Mouse (Mus musculus) testis, adult 2 months (tissue): Measurements from ENCODE around the gene Pdhx.

Experiments
- CTCF ChIP-seq: fragments of 200-500 bp; IDR thresholded peaks from 2 replicates; pipeline ENCODE4 v1.5.1; 2012; ENCODE audit warnings: low read depth, mild to moderate bottlenecking, inconsistent platforms, low read length, moderate library complexity; ENCODE audit not compliant: control insufficient read depth, insufficient read depth, insufficient replicate concordance
- POLR2A ChIP-seq: fragments of 200-500 bp; IDR thresholded peaks from 2 replicates; pipeline ENCODE4 v1.6.1; 2012; ENCODE audit warnings: low read depth, mild to moderate bottlenecking, inconsistent platforms, low read length, moderate library complexity; ENCODE audit not compliant: control insufficient read depth

DNA sequence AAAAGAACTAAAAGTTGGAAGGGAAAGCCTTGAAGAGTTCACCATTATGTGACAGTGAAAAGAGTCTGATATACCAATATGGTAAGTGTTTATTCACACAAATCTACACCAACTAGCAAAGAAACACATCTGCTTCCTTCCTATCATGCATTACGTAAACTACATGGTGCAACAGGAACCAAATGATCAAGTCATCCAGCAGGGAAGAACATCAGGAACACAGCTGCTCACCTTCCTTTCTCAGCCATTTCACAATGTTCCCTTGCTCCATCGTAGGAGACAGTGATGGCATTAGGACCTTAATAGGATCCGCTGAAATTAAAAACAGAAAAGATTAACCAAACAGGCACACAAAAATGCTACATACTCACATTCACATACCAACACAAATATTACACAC lies 15.0 kb downstream of the Pdhx start:
- TF ChIP-seq CTCF = no peak
- TF ChIP-seq POLR2A = no peak
